Mouse (Mus musculus): ENCODE data around the gene Snx11. TPM values are rescaled to one million over a fixed set of nuclear protein-coding genes. Genes with fewer than 3 reads are reported as not detected.

Snx11 gene
- polyA plus RNA-seq, 1 experiment: 17.6 TPM

DNA sequence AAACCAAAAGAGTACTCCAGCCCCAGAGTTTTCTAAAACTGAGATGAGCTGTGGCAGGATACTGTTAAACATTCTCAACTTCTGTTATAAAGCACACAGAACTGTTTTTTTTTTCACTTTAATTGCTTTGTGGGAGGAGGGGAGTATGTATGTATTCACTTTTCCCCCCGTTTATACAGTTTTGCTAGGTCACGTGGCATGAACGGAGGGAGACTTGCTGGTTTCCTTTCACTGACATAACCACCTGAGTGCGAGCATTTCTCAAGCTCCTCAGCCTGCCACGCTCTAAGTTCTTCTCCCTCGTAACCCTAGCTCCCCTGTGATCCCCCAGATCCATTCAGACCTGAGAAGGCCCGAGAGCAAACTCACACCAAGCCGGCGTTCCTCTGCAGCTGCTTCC lies 4.9 kb downstream of the Snx11 start:
- H3K4me3 ChIP-seq (ENCODE audit: insufficient read depth, poor library complexity, severe bottlenecking): no peak overlapping the region
- H3K79me2 ChIP-seq (ENCODE audit: control insufficient read depth, insufficient read depth): peaks cover 25% of the 10 kb centered on the region
- TF ChIP-seq MYOG (IDR thresholded peaks at IDR 0.05; ENCODE audit: control insufficient read depth, extremely low read depth, insufficient read length) (no peak), CEBPB (IDR thresholded peaks at IDR 0.05; ENCODE audit: low read depth) (no peak), CTCF (IDR thresholded peaks at IDR 0.05; ENCODE audit: control insufficient read depth, insufficient read depth, insufficient read length) (no peak), MYOD1 (IDR thresholded peaks at IDR 0.05; ENCODE audit: control insufficient read depth, insufficient read length, low read depth) (no peak), USF1 (IDR thresholded peaks at IDR 0.05; ENCODE audit: low read depth) (no peak), MAX (IDR thresholded peaks at IDR 0.05) (no peak), FOSL1 (IDR thresholded peaks at IDR 0.05; ENCODE audit: insufficient read depth, low read length, poor library complexity, severe bottlenecking) (no peak)
- no peaks in the 10 kb centered on the region for H3K27me3 ChIP-seq (ENCODE audit: control insufficient read depth, insufficient read depth, insufficient read length)
- peaks cover 59% of the 10 kb centered on the region for H3K36me3 ChIP-seq (ENCODE audit: control insufficient read depth, insufficient read depth)
- no peak overlapping the region for H3ac ChIP-seq (ENCODE audit: control insufficient read depth, insufficient read length, low read depth)
- peaks cover 18% of the 10 kb centered on the region for H3K79me3 ChIP-seq (ENCODE audit: low read depth)

GRCm38 (mm10) chr11:96771274-96771975 lies 5.9 kb downstream of the Snx11 start:
- Histone ChIP-seq H3K79me2 (ENCODE audit: control insufficient read depth, insufficient read depth) (peaks cover 17% of the 10 kb centered on the region), H3ac (ENCODE audit: control insufficient read depth, insufficient read length, low read depth) (no peak overlapping the region), H3K79me3 (ENCODE audit: low read depth) (peaks cover 12% of the 10 kb centered on the region), H3K36me3 (ENCODE audit: control insufficient read depth, insufficient read depth) (peaks cover 59% of the 10 kb centered on the region), H3K27me3 (ENCODE audit: control insufficient read depth, insufficient read depth, insufficient read length) (no peaks in the 10 kb centered on the region), H3K4me3 (ENCODE audit: insufficient read depth, poor library complexity, severe bottlenecking) (no peak overlapping the region)
- TF ChIP-seq MYOD1 (IDR thresholded peaks at IDR 0.05; ENCODE audit: control insufficient read depth, insufficient read length, low read depth): no peak
- no peak for TF ChIP-seq USF1 (IDR thresholded peaks at IDR 0.05; ENCODE audit: low read depth)
- no peak for TF ChIP-seq CTCF (IDR thresholded peaks at IDR 0.05; ENCODE audit: control insufficient read depth, insufficient read depth, insufficient read length)
- no peak for TF ChIP-seq MAX (IDR thresholded peaks at IDR 0.05)
- no peak for TF ChIP-seq FOSL1 (IDR thresholded peaks at IDR 0.05; ENCODE audit: insufficient read depth, low read length, poor library complexity, severe bottlenecking)
- no peak for TF ChIP-seq MYOG (IDR thresholded peaks at IDR 0.05; ENCODE audit: control insufficient read depth, extremely low read depth, insufficient read length)
- no peak for TF ChIP-seq CEBPB (IDR thresholded peaks at IDR 0.05; ENCODE audit: low read depth)

GRCm38 (mm10) chr11:96768240-96768639 lies 9.1 kb downstream of the Snx11 start:
- Histone ChIP-seq H3K4me3 (ENCODE audit: insufficient read depth, poor library complexity, severe bottlenecking) (no peak overlapping the region), H3K36me3 (ENCODE audit: control insufficient read depth, insufficient read depth) (peaks cover 52% of the 10 kb centered on the region), H3K79me3 (ENCODE audit: low read depth) (no peaks in the 10 kb centered on the region), H3K27me3 (ENCODE audit: control insufficient read depth, insufficient read depth, insufficient read length) (no peaks in the 10 kb centered on the region), H3ac (ENCODE audit: control insufficient read depth, insufficient read length, low read depth) (no peak overlapping the region), H3K79me2 (ENCODE audit: control insufficient read depth, insufficient read depth) (no peaks in the 10 kb centered on the region)
- TF ChIP-seq USF1 (IDR thresholded peaks at IDR 0.05; ENCODE audit: low read depth) (no peak), MYOD1 (IDR thresholded peaks at IDR 0.05; ENCODE audit: control insufficient read depth, insufficient read length, low read depth) (no peak), MYOG (IDR thresholded peaks at IDR 0.05; ENCODE audit: control insufficient read depth, extremely low read depth, insufficient read length) (no peak), MAX (IDR thresholded peaks at IDR 0.05) (no peak), FOSL1 (IDR thresholded peaks at IDR 0.05; ENCODE audit: insufficient read depth, low read length, poor library complexity, severe bottlenecking) (no peak)

- H3K27me3 ChIP-seq (ENCODE audit: control insufficient read depth, insufficient read depth, insufficient read length): no peaks in the 10 kb centered on the region
- H3K4me3 ChIP-seq (ENCODE audit: insufficient read depth, poor library complexity, severe bottlenecking): no peak overlapping the region
- H3K36me3 ChIP-seq (ENCODE audit: control insufficient read depth, insufficient read depth): peaks cover 42% of the 10 kb centered on the region
- no peaks in the 10 kb centered on the region for H3K79me2 ChIP-seq (ENCODE audit: control insufficient read depth, insufficient read depth)
- no peak overlapping the region for H3ac ChIP-seq (ENCODE audit: control insufficient read depth, insufficient read length, low read depth)
- TF ChIP-seq MYOD1 (IDR thresholded peaks at IDR 0.05; ENCODE audit: control insufficient read depth, insufficient read length, low read depth): no peak
- TF ChIP-seq USF1 (IDR thresholded peaks at IDR 0.05; ENCODE audit: low read depth): no peak
- no peak for TF ChIP-seq FOSL1 (IDR thresholded peaks at IDR 0.05; ENCODE audit: insufficient read depth, low read length, poor library complexity, severe bottlenecking)
- TF ChIP-seq CEBPB (IDR thresholded peaks at IDR 0.05; ENCODE audit: low read depth): no peak
- TF ChIP-seq MYOG (IDR thresholded peaks at IDR 0.05; ENCODE audit: control insufficient read depth, extremely low read depth, insufficient read length): no peak
- no peak for TF ChIP-seq MAX (IDR thresholded peaks at IDR 0.05)
- TF ChIP-seq CTCF (IDR thresholded peaks at IDR 0.05; ENCODE audit: control insufficient read depth, insufficient read depth, insufficient read length): no peak
- H3K79me3 ChIP-seq (ENCODE audit: low read depth): no peaks in the 10 kb centered on the region
Observed at GRCm38 (mm10) chr11:96767096-96767495, 10.3 kb downstream of the Snx11 start.

DNA sequence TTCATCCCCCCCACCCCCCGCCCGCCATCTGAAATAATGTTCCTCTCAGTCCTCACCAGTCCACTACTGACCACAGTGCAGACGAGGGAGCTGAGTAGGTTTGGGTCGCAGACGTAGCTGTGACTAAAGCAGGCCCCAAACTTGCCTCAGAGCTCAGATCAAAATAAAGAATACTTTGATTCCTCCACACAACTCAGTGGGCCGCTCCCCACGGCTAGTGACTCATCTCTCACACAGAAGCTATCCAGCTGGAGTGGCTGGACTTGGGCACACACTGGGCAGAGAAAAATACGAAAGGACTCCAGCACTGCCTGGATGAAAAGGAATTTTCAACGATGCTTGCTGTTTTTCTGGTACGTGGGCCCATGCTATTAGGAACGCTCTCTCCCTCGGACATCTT lies 10.8 kb downstream of the Snx11 start:
- H3ac ChIP-seq (ENCODE audit: control insufficient read depth, insufficient read length, low read depth): no peak overlapping the region
- TF ChIP-seq MYOG (IDR thresholded peaks at IDR 0.05; ENCODE audit: control insufficient read depth, extremely low read depth, insufficient read length) (no peak), FOSL1 (IDR thresholded peaks at IDR 0.05; ENCODE audit: insufficient read depth, low read length, poor library complexity, severe bottlenecking) (no peak), USF1 (IDR thresholded peaks at IDR 0.05; ENCODE audit: low read depth) (no peak), CTCF (IDR thresholded peaks at IDR 0.05; ENCODE audit: control insufficient read depth, insufficient read depth, insufficient read length) (no peak), MYOD1 (IDR thresholded peaks at IDR 0.05; ENCODE audit: control insufficient read depth, insufficient read length, low read depth) (no peak), CEBPB (IDR thresholded peaks at IDR 0.05; ENCODE audit: low read depth) (no peak), MAX (IDR thresholded peaks at IDR 0.05) (no peak)
- no peaks in the 10 kb centered on the region for H3K79me3 ChIP-seq (ENCODE audit: low read depth)
- no peaks in the 10 kb centered on the region for H3K27me3 ChIP-seq (ENCODE audit: control insufficient read depth, insufficient read depth, insufficient read length)
- H3K79me2 ChIP-seq (ENCODE audit: control insufficient read depth, insufficient read depth): no peaks in the 10 kb centered on the region
- no peak overlapping the region for H3K4me3 ChIP-seq (ENCODE audit: insufficient read depth, poor library complexity, severe bottlenecking)
- peaks cover 37% of the 10 kb centered on the region for H3K36me3 ChIP-seq (ENCODE audit: control insufficient read depth, insufficient read depth)
